Mouse (Mus musculus) megakaryocyte, embryonic 14.5 days (primary cell): Measurements from ENCODE around the gene Habp4.

Source experiments
- FLI1 ChIP-seq: IDR thresholded peaks from 2 replicates; pipeline ENCODE4 v1.6.1; 2012; ENCODE audit warnings: low read length, inconsistent platforms, mixed read lengths
- GATA1 ChIP-seq: IDR thresholded peaks from 3 replicates; pipeline ENCODE4 v1.6.1; 2012; ENCODE audit warnings: mixed read lengths, low read length, inconsistent platforms, borderline replicate concordance

DNA sequence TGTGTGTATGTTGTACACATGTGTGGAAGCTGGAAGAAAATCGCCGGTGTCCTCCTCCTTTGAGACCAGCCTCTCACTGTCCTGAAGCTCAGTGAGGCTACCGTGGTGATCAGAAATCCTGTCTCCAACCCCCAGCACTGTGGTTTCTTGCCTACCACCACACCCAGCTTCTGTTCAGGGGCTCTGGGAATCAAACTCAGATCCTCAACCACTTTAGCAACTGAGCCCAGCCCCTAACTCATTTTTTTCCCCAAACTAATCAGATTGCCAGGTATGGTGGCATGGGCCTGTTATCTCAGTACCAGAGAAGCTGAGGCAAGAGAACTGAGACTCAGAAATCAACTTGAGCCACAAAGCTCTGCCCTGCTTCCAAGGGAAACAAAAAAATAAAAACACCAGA lies 74.2 kb downstream of the Habp4 start:
- no peak for TF ChIP-seq GATA1
- no peak for TF ChIP-seq FLI1
